Mouse (Mus musculus): ENCODE measurements at regions not wholly inside any gene's neighbourhood (a gene's known extent, or its start where the extent isn't known, plus 50 kb on each side); places are given as distances from the start of the nearest gene placed in this dataset.

- no peak for DNase-seq
Measured at GRCm38 (mm10) chr16:49965528-49966250, 165.4 kb downstream of the Cd47 start.

GRCm38 (mm10) chr16:49966251-49966588 is 165.9 kb downstream of the Cd47 start:
- DNase-seq, result no peak

- DNase-seq, result no peak
Measured at GRCm38 (mm10) chr16:49967110-49967509, 166.8 kb downstream of the Cd47 start.

- DNase-seq, result no peak
Measured at GRCm38 (mm10) chr16:49968291-49968870, 168.0 kb downstream of the Cd47 start.

- no peak for DNase-seq
Measured at GRCm38 (mm10) chr16:49969035-49969434, 168.7 kb downstream of the Cd47 start.

- no peak for DNase-seq
Measured at GRCm38 (mm10) chr16:49969693-49970296, 169.5 kb downstream of the Cd47 start.

- no peak for DNase-seq
Measured at GRCm38 (mm10) chr16:49970297-49970804, 170.0 kb downstream of the Cd47 start.

- no peak for DNase-seq
Measured at GRCm38 (mm10) chr16:49971141-49971555, 170.8 kb downstream of the Cd47 start.

- no peak for DNase-seq
Measured at GRCm38 (mm10) chr16:49977276-49977675, 176.9 kb downstream of the Cd47 start.

GRCm38 (mm10) chr16:49979426-49979940 is 179.2 kb downstream of the Cd47 start:
- no peak for DNase-seq

- no peak for DNase-seq
Measured at GRCm38 (mm10) chr16:49980178-49980646, 179.9 kb downstream of the Cd47 start.

GRCm38 (mm10) chr16:49982180-49982579 is 181.8 kb downstream of the Cd47 start:
- DNase-seq, result no peak

- DNase-seq, result no peak
Measured at GRCm38 (mm10) chr16:49985082-49986076, 185.0 kb downstream of the Cd47 start.

- DNase-seq, result no peak
Measured at GRCm38 (mm10) chr16:49986954-49987353, 186.6 kb downstream of the Cd47 start.

- DNase-seq, result no peak
Measured at GRCm38 (mm10) chr16:49995822-49996221, 195.5 kb downstream of the Cd47 start.

GRCm38 (mm10) chr16:49996593-49996992 is 196.3 kb downstream of the Cd47 start:
- DNase-seq, result no peak

GRCm38 (mm10) chr16:49997040-49997439 is 196.7 kb downstream of the Cd47 start:
- no peak for DNase-seq

- no peak for DNase-seq
Measured at GRCm38 (mm10) chr16:50000805-50001204, 200.5 kb downstream of the Cd47 start.

- no peak for DNase-seq
Measured at GRCm38 (mm10) chr16:50001662-50002455, 201.5 kb downstream of the Cd47 start.

- no peak for DNase-seq
Measured at GRCm38 (mm10) chr16:50002456-50002788, 202.1 kb downstream of the Cd47 start.

GRCm38 (mm10) chr16:50009046-50009445 is 208.7 kb downstream of the Cd47 start:
- no peak for DNase-seq

GRCm38 (mm10) chr16:50009542-50009941 is 209.2 kb downstream of the Cd47 start:
- no peak for DNase-seq

All from thymus, postnatal 14 days (tissue).